In the genomic region with DNA sequence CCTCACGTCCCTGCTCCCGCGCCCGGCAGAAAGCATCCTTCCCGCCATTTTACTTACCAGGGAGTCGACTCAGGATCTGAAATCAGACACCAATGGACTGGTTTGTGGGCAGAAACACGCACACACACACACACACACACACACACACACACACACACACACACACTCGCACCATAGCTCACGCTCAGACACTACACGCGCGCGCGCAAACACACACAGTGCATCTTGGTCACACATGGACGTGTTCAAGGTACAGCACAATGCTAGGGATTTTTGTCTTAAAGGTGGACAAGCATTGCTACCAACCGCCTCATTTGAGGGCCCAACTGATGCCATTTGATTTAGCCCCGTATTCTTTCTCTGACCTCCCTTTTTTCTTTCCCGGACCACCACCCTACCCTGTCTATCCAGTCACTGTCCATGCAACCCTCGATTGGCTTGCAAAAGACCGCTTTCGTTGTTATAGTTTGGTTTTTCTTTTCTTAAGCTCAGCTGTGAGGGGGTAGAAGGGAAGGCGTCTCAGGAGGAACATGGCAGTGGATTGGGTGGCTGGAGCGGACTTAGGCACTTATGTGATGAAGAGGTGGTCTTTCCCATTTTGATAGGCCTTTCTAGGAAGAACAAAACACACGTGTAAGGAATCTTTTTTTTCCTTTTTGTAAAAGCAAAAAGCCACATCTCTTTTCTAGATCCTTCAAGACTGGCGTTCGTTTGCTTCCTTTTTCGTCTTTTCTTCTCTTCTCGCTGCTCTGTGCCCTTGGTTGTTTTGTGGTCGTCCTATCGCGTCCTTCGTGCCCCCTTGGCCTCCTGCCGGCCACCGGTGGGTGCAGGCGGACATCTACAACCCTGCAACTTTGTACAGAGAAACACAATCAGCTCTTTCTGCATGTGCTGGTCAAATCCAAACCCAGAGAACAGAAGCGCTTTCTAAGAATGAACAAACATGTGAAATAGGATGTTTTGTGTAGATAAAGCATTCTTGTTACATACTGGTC, we compare ENCODE assay signal across 11 mouse cellular contexts. TPM values are rescaled to one million over a fixed set of nuclear protein-coding genes. Genes with fewer than 3 reads are reported as not detected.
DNase-seq lines count a peak whose midpoint lies in the region; ATAC-seq and TF ChIP-seq lines count a peak whose summit lies in the region.
"Had no signal": no experiment of that assay in that cellular context is flagged by ENCODE, and none has a peak within 500 bp of the region (broad histone marks: within the 10 kb centered on the region; RNA-seq: fewer than 3 reads in every experiment).

No protein-coding gene starts in this region.

- H3K4me2 ChIP-seq in kidney, embryonic 15.5 days = peak overlapping the region; percentile 77
- H3K4me2 ChIP-seq in embryonic facial prominence, embryonic 13.5 days = peak overlapping the region; percentile 92
- peak overlapping the region; percentile 78 for H3K4me2 ChIP-seq in intestine, embryonic 16.5 days (ENCODE audit: low read depth, low read length)
- peak overlapping the region; percentile 61 for H3K4me2 ChIP-seq in neural tube, embryonic 13.5 days

- ATAC-seq in kidney, embryonic 15.5 days (replicated peaks; ENCODE audit: low FRiP score) = no peak
- ATAC-seq in embryonic facial prominence, embryonic 13.5 days (ENCODE audit: insufficient number of reproducible peaks, insufficient read depth, low FRiP score, low TSS enrichment, low read depth) = no peak
- no peak for ATAC-seq in intestine, embryonic 16.5 days
- ATAC-seq in neural tube, embryonic 13.5 days (ENCODE audit: low read depth) = no peak

- no peak for TF ChIP-seq POLR2A in thymus, adult 2 months (IDR thresholded peaks at IDR 0.05; ENCODE audit: control insufficient read depth, extremely low read depth, insufficient read depth, low read length, poor library complexity)

- H3K9ac ChIP-seq in kidney, embryonic 15.5 days = no peak overlapping the region
- H3K9ac ChIP-seq in embryonic facial prominence, embryonic 13.5 days = no peak overlapping the region
- H3K9ac ChIP-seq in intestine, embryonic 16.5 days (ENCODE audit: low read depth, low read length) = no peak overlapping the region
- peak overlapping the region; percentile 59; the same call in 1 of the 2 replicates for H3K9ac ChIP-seq in neural tube, embryonic 13.5 days

- intact Hi-C loops in left cerebral cortex, adult 2 months (cut with DNase I) = no loop called here

- no peak overlapping the region for H3K27ac ChIP-seq in kidney, embryonic 15.5 days
- H3K27ac ChIP-seq in embryonic facial prominence, embryonic 13.5 days = no peak overlapping the region
- H3K27ac ChIP-seq in intestine, embryonic 16.5 days (ENCODE audit: low read length) = no peak overlapping the region
- peak overlapping the region; percentile 25 for H3K27ac ChIP-seq in neural tube, embryonic 13.5 days (replicated peaks)
- no peak overlapping the region for H3K27ac ChIP-seq in left cerebral cortex, adult 2 months
- no peak overlapping the region for H3K27ac ChIP-seq in thymus, adult 2 months (ENCODE audit: control insufficient read depth, insufficient read depth, low read length)

- no peaks in the 10 kb centered on the region for H3K36me3 ChIP-seq in kidney, embryonic 15.5 days
- H3K36me3 ChIP-seq in embryonic facial prominence, embryonic 13.5 days = no peaks in the 10 kb centered on the region
- H3K36me3 ChIP-seq in intestine, embryonic 16.5 days (ENCODE audit: control insufficient read depth, insufficient read depth, low read length) = no peaks in the 10 kb centered on the region
- no peaks in the 10 kb centered on the region for H3K36me3 ChIP-seq in neural tube, embryonic 13.5 days
- no peaks in the 10 kb centered on the region for H3K36me3 ChIP-seq in thymus, adult 2 months (ENCODE audit: control insufficient read depth, insufficient read depth, low read length)

- peak overlapping the region; percentile 47 for H3K4me3 ChIP-seq in kidney, embryonic 15.5 days (replicated peaks)
- H3K4me3 ChIP-seq in embryonic facial prominence, embryonic 13.5 days = peak overlapping the region; percentile 49
- peak overlapping the region; percentile 48 for H3K4me3 ChIP-seq in intestine, embryonic 16.5 days (ENCODE audit: low read length)
- peak overlapping the region; percentile 36 for H3K4me3 ChIP-seq in neural tube, embryonic 13.5 days
- no peak overlapping the region for H3K4me3 ChIP-seq in left cerebral cortex, adult 2 months
- no peak overlapping the region for H3K4me3 ChIP-seq in thymus, adult 2 months (ENCODE audit: control insufficient read depth, insufficient read depth, low read length)

- peaks cover 94% of the 10 kb centered on the region for H3K27me3 ChIP-seq in kidney, embryonic 15.5 days
- H3K27me3 ChIP-seq in embryonic facial prominence, embryonic 13.5 days = peaks cover 92% of the 10 kb centered on the region
- H3K27me3 ChIP-seq in intestine, embryonic 16.5 days (replicated peaks; ENCODE audit: control insufficient read depth, insufficient read depth, low read length) = peaks cover 66% of the 10 kb centered on the region
- peaks cover 96% of the 10 kb centered on the region for H3K27me3 ChIP-seq in neural tube, embryonic 13.5 days
- peaks cover 31% of the 10 kb centered on the region for H3K27me3 ChIP-seq in thymus, adult 2 months (ENCODE audit: control insufficient read depth, insufficient read depth, low read length)

- no peak for DNase-seq in kidney, postnatal 4 days
- no peak for DNase-seq in left cerebral cortex, adult 2 months (ENCODE audit: extremely low spot score in 1 of 2, low spot score in 2 of 2)
- DNase-seq in thymus, adult 2 months = no peak
- no peak for DNase-seq in gastrocnemius, postnatal 10 days

- 1% methylated on average over 36 of the region's 36 CpGs for WGBS in kidney, embryonic 15.5 days
- 1% methylated on average over 36 of the region's 36 CpGs for WGBS in embryonic facial prominence, embryonic 13.5 days
- 1% methylated on average over 36 of the region's 36 CpGs for WGBS in intestine, embryonic 16.5 days
- WGBS in neural tube, embryonic 13.5 days = 1% methylated on average over 35 of the region's 36 CpGs
- 10% methylated on average over 36 of the region's 36 CpGs for WGBS in thymus, adult 2 months

- TF ChIP-seq CTCF in left cerebral cortex, adult 2 months (IDR thresholded peaks at IDR 0.05) = no peak
- no peak for TF ChIP-seq CTCF in thymus, adult 2 months (IDR thresholded peaks at IDR 0.05; ENCODE audit: borderline replicate concordance, control insufficient read depth, extremely low read depth, insufficient read depth, low read length, poor library complexity)

- H3K9me3 ChIP-seq in kidney, embryonic 15.5 days (replicated peaks) = no peaks in the 10 kb centered on the region
- no peaks in the 10 kb centered on the region for H3K9me3 ChIP-seq in embryonic facial prominence, embryonic 13.5 days
- H3K9me3 ChIP-seq in intestine, embryonic 16.5 days (ENCODE audit: control insufficient read depth, low read length) = no peaks in the 10 kb centered on the region
- no peaks in the 10 kb centered on the region for H3K9me3 ChIP-seq in neural tube, embryonic 13.5 days

- H3K4me1 ChIP-seq in kidney, embryonic 15.5 days = peaks cover 27% of the 10 kb centered on the region
- peaks cover 21% of the 10 kb centered on the region for H3K4me1 ChIP-seq in embryonic facial prominence, embryonic 13.5 days
- peaks cover 20% of the 10 kb centered on the region for H3K4me1 ChIP-seq in intestine, embryonic 16.5 days (ENCODE audit: control insufficient read depth, insufficient read depth, low read length)
- H3K4me1 ChIP-seq in neural tube, embryonic 13.5 days (replicated peaks) = peaks cover 23% of the 10 kb centered on the region
- peaks cover 10% of the 10 kb centered on the region for H3K4me1 ChIP-seq in thymus, adult 2 months (replicated peaks; ENCODE audit: control insufficient read depth, insufficient read depth, low read length)

RNA-seq across cellular contexts. Expression of a gene that starts 8.9 kb away (rescaled TPM):
- polyA plus RNA-seq in kidney, embryonic 15.5 days (2015; fragmentation: Nextera tagmentation; extraction: Ambion mirVana) = not detected in 2 replicates
- not detected in 2 replicates for polyA plus RNA-seq in embryonic facial prominence, embryonic 13.5 days (2015; fragmentation: Nextera tagmentation; extraction: Ambion mirVana)
- polyA plus RNA-seq in intestine, embryonic 16.5 days (2015; fragmentation: Nextera tagmentation; extraction: Ambion mirVana) = not detected in 2 replicates
- 9.5 and 10.7 TPM in 2 replicates for polyA plus RNA-seq in neural tube, embryonic 13.5 days (2015; fragmentation: Nextera tagmentation; extraction: Ambion mirVana)
- total RNA-seq in left cerebral cortex, adult 2 months (2021) = under 1 TPM in 1 of 2 experiments, not detected in 1; 0.65 TPM
- polyA plus RNA-seq in thymus, adult 2 months (2012; rRNA removed) = not detected in 2 replicates
- not detected for total RNA-seq in gastrocnemius, postnatal 10 days (2021)
- total RNA-seq: common myeloid progenitor, adult 5-6 weeks; layer of hippocampus, adult 8-10 months had no signal
- polyA plus RNA-seq: Patski had no signal

Comparison
In these comparisons a context has a peak if more than half of its experiments do, and no peak if none do; other contexts are left out.
1. H3K4me3 ChIP-seq: peak in kidney, embryonic 15.5 days (single experiment), embryonic facial prominence, embryonic 13.5 days (single experiment), intestine, embryonic 16.5 days (single experiment) and neural tube, embryonic 13.5 days (single experiment); none in left cerebral cortex, adult 2 months (single experiment) and thymus, adult 2 months (single experiment).
2. RNA of a gene that starts 8.9 kb away (polyA plus RNA-seq): 9.5 to 10.7 TPM in neural tube, embryonic 13.5 days; not detected in kidney, embryonic 15.5 days, not detected in embryonic facial prominence, embryonic 13.5 days, not detected in intestine, embryonic 16.5 days and not detected in thymus, adult 2 months; every median in the first group is over 10 times any median in the second.
3. Peak in every context shown above with its lines, with median percentiles within 50 percentile points of each other: H3K4me2 ChIP-seq.